Mouse (Mus musculus) gonadal fat pad, adult 2 months (tissue): ENCODE measurements around the gene Fam114a2. TPM values are rescaled to one million over a fixed set of nuclear protein-coding genes. Genes with fewer than 3 reads are reported as not detected.
A peak's percentile ranks its signal among the peaks of the same experiment; 100 is the strongest.

Experiments used
- DNase-seq: peaks from one replicate; pipeline ENCODE4 v3.0.0-alpha.2; 2012; ENCODE audit warnings: low read depth
- polyA plus RNA-seq: library from polyadenylated mRNA; depleted of rRNA; stranded (reverse); fragments of >200 nt; gene quantifications from 2 replicates; pipeline ENCODE4 v1.2.3, GENCODE M21; 2012; rRNA removed

Fam114a2 gene
- polyA plus RNA-seq, 1 experiment: 37.0 TPM

DNA sequence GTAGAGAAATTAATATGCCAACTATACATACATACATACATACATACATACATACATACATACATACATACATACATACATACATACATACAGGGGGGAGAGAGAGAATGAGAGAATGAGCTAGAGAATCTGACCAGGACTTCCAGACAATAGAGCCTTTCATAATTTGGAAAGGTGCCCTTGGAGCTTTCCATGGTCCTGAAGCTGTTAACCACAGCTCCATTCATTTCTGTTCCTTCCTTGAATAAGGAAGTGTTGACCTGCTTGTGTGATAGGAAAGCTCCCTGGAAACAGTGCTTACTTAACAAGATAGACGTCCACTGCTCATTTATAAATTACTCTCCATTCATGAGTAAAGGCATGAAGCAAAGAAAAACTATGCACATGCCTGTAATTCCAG lies 84.3 kb downstream of the Fam114a2 start:
- peak; percentile 4 for DNase-seq

Other genes with a start within 250 kb of the Fam114a2 start
- 11.7 and 14.7 TPM in 2 replicates for gene Mfap3, start within 50 bp of the Fam114a2 start, polyA plus RNA-seq
- gene Galnt10, start 126.8 kb upstream of the Fam114a2 start, polyA plus RNA-seq: 31.9 and 32.3 TPM in 2 replicates